Comparison of ENCODE assay signal across 1 mouse cellular context in genomic region chr2:32180127-32180526, GRCm38 (mm10).
TF ChIP-seq lines count a peak whose summit lies in the region.

No protein-coding gene starts in this region.

TF ChIP-seq in CH12.LX, 34 proteins besides CTCF, POLR2A, EP300 and RAD21 (continued from another document):
- peak; percentile 86 for TF ChIP-seq MXI1 (IDR thresholded peaks at IDR 0.05; ENCODE audit: low read depth, low read length)
- TF ChIP-seq SMC3 (IDR thresholded peaks at IDR 0.05; ENCODE audit: low read depth, low read length): peak; percentile 26
- peak; percentile 61 for TF ChIP-seq JUN (IDR thresholded peaks at IDR 0.05; ENCODE audit: insufficient read depth, low read depth, low read length)
- no peak for TF ChIP-seq ZC3H11A (IDR thresholded peaks at IDR 0.05; ENCODE audit: low read depth, low read length)
- TF ChIP-seq TCF12 (IDR thresholded peaks at IDR 0.05; ENCODE audit: low read depth, low read length): peak; percentile 94
- peak; percentile 65; the same call in 1 of the 2 replicates for TF ChIP-seq MAZ (IDR thresholded peaks at IDR 0.05; ENCODE audit: low read depth, low read length)
- peak; percentile 74 for TF ChIP-seq RCOR1 (conservative IDR thresholded peaks at IDR 0.05; ENCODE audit: low read depth, low read length)
